In the genomic region with DNA sequence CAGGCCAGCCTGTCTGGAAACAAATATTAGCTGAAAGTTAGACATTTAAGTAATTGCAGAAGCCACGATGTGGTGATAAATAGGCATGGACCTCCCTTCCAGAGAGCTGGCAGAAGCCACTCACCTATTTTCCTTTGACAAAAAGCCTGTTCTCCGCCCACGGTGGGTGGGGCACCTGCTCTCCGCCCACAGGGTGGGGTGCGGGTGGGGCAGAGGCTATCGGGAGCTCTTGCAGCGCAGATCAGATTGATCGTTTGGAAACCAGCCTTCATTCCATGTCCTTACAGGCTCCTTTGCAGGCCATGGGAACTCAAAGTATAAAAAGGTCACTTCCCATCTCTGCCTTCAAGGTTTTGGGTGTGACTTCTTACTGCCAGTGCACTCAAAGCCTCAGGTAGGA, we compare ENCODE assay signal across 11 mouse cellular contexts. TPM values are rescaled to one million over a fixed set of nuclear protein-coding genes. Genes with fewer than 3 reads are reported as not detected.
DNase-seq lines count a peak whose midpoint lies in the region; ATAC-seq lines count a peak whose summit lies in the region.
"Had no signal": no experiment of that assay in that cellular context is flagged by ENCODE, and none has a peak within 500 bp of the region (broad histone marks: within the 10 kb centered on the region; RNA-seq: fewer than 3 reads in every experiment).

No protein-coding gene starts in this region.

- no peak for ATAC-seq in heart, embryonic 12.5 days (ENCODE audit: insufficient number of reproducible peaks, low FRiP score)
- ATAC-seq in liver, embryonic 15.5 days (ENCODE audit: insufficient read depth) = no peak
- ATAC-seq in midbrain, embryonic 15.5 days (replicated peaks) = no peak

- H3K36me3 ChIP-seq in heart, embryonic 12.5 days = peaks cover 3% of the 10 kb centered on the region; the same call in 1 of the 2 replicates
- no peaks in the 10 kb centered on the region for H3K36me3 ChIP-seq in liver, embryonic 15.5 days (replicated peaks)
- H3K36me3 ChIP-seq in midbrain, embryonic 15.5 days (replicated peaks) = no peaks in the 10 kb centered on the region

- no peak overlapping the region for H3K4me3 ChIP-seq in heart, embryonic 12.5 days
- no peak overlapping the region for H3K4me3 ChIP-seq in liver, embryonic 15.5 days (replicated peaks)
- no peak overlapping the region for H3K4me3 ChIP-seq in midbrain, embryonic 15.5 days
- H3K4me3 ChIP-seq: gastrocnemius, adult 2 months had no signal

- no peak for DNase-seq in heart, postnatal 36 days
- DNase-seq in CD4-positive helper T cell, adult 2 months (ENCODE audit: low read depth, low spot score) = peak; percentile 15
- peak; percentile 20 for DNase-seq in c-Kit-negative CD71-positive TER-119-positive erythroid progenitor cells, embryonic 14.5 days (ENCODE audit: low read depth, low spot score)
- DNase-seq in layer of hippocampus, postnatal 10 days (ENCODE audit: low spot score in 2 of 2) = no peak
- DNase-seq in gastrocnemius, postnatal 14 days = no peak
- DNase-seq: gastrocnemius, adult 2 months; kidney, adult 11 months; midbrain, embryonic 14.5 days had no signal

- 0 out of 2 replicates have a peak, but pooled peaks cover 9% of the 10 kb centered on the region for H3K4me1 ChIP-seq in heart, embryonic 12.5 days (replicated peaks)
- H3K4me1 ChIP-seq in liver, embryonic 15.5 days (replicated peaks) = peaks cover 12% of the 10 kb centered on the region
- H3K4me1 ChIP-seq in midbrain, embryonic 15.5 days = no peaks in the 10 kb centered on the region

- no peaks in the 10 kb centered on the region for H3K9me3 ChIP-seq in heart, embryonic 12.5 days (replicated peaks)
- no peaks in the 10 kb centered on the region for H3K9me3 ChIP-seq in liver, embryonic 15.5 days (replicated peaks)
- H3K9me3 ChIP-seq in midbrain, embryonic 15.5 days = no peaks in the 10 kb centered on the region

- no peaks in the 10 kb centered on the region for H3K27me3 ChIP-seq in heart, embryonic 12.5 days (replicated peaks)
- H3K27me3 ChIP-seq in liver, embryonic 15.5 days = peaks cover 2% of the 10 kb centered on the region; the same call in 1 of the 2 replicates
- H3K27me3 ChIP-seq in midbrain, embryonic 15.5 days (replicated peaks) = no peaks in the 10 kb centered on the region

- intact Hi-C loops in heart, postnatal 36 days (cut with DNase I) = no loop called here
- intact Hi-C loops in gastrocnemius, postnatal 14 days (cut with DNase I; ENCODE audit: low total_unique reads) = no loop called here

- H3K4me2 ChIP-seq in heart, embryonic 12.5 days = peak overlapping the region; percentile 13; the same call in 1 of the 2 replicates
- H3K4me2 ChIP-seq in liver, embryonic 15.5 days = peak overlapping the region; percentile 38
- H3K4me2 ChIP-seq in midbrain, embryonic 15.5 days = no peak overlapping the region

- WGBS in heart, embryonic 12.5 days = 17% methylated on average over 8 of the region's 8 CpGs
- 7% methylated on average over 8 of the region's 8 CpGs for WGBS in liver, embryonic 15.5 days (ENCODE audit: insufficient replicate concordance)
- 36% methylated on average over 8 of the region's 8 CpGs for WGBS in midbrain, embryonic 15.5 days

- H3K27ac ChIP-seq in heart, embryonic 12.5 days (ENCODE audit: poor library complexity, severe bottlenecking) = no peak overlapping the region
- H3K27ac ChIP-seq in liver, embryonic 15.5 days (replicated peaks) = no peak overlapping the region
- H3K27ac ChIP-seq in midbrain, embryonic 15.5 days = no peak overlapping the region
- H3K27ac ChIP-seq: gastrocnemius, adult 2 months had no signal

- H3K9ac ChIP-seq in heart, embryonic 12.5 days = no peak overlapping the region
- no peak overlapping the region for H3K9ac ChIP-seq in liver, embryonic 15.5 days
- no peak overlapping the region for H3K9ac ChIP-seq in midbrain, embryonic 15.5 days

RNA-seq across cellular contexts. Expression of gene Fmc1, which starts 9.5 kb away (rescaled TPM):
- polyA plus RNA-seq in heart, embryonic 12.5 days (2016; fragmentation: Nextera tagmentation; extraction: Ambion mirVana) = 202 and 217 TPM in 2 replicates
- total RNA-seq in heart, postnatal 36 days (2021) = 100 to 1,000 TPM; 253 to 256 TPM
- polyA plus RNA-seq in liver, embryonic 15.5 days (2015; fragmentation: Nextera tagmentation; extraction: Ambion mirVana) = 65.8 and 76.7 TPM in 2 replicates
- polyA plus RNA-seq in midbrain, embryonic 15.5 days (2015; fragmentation: Nextera tagmentation; extraction: Ambion mirVana) = 191 and 193 TPM in 2 replicates
- 10 to 100 TPM; 49.8 to 57.9 TPM for total RNA-seq in layer of hippocampus, postnatal 10 days (2021)
- 100 to 1,000 TPM; 125 to 149 TPM for total RNA-seq in gastrocnemius, postnatal 14 days (2021)

RNA-seq across cellular contexts. Expression of gene Luc7l2, which starts 27.3 kb away (rescaled TPM):
- polyA plus RNA-seq in heart, embryonic 12.5 days (2016; fragmentation: Nextera tagmentation; extraction: Ambion mirVana) = 34.4 and 37.4 TPM in 2 replicates
- total RNA-seq in heart, postnatal 36 days (2021) = 100 to 1,000 TPM in 1 of 2 experiments, 10 to 100 TPM in 1; 93.7 to 102 TPM
- 15.7 and 17.3 TPM in 2 replicates for polyA plus RNA-seq in liver, embryonic 15.5 days (2015; fragmentation: Nextera tagmentation; extraction: Ambion mirVana)
- 35.4 and 40.9 TPM in 2 replicates for polyA plus RNA-seq in midbrain, embryonic 15.5 days (2015; fragmentation: Nextera tagmentation; extraction: Ambion mirVana)
- 100 to 1,000 TPM; 176 to 197 TPM for total RNA-seq in layer of hippocampus, postnatal 10 days (2021)
- total RNA-seq in gastrocnemius, postnatal 14 days (2021) = 100 to 1,000 TPM in 1 of 2 experiments, 10 to 100 TPM in 1; 84.2 to 102 TPM

Comparison
In these comparisons a context has a peak if more than half of its experiments do, and no peak if none do; other contexts are left out.
1. DNase-seq: peak in CD4-positive helper T cell, adult 2 months (single experiment) and c-Kit-negative CD71-positive TER-119-positive erythroid progenitor cells, embryonic 14.5 days (single experiment); none in heart, postnatal 36 days (0 of 2), layer of hippocampus, postnatal 10 days (0 of 2) and gastrocnemius, postnatal 14 days (single experiment).